Mouse (Mus musculus) stomach, postnatal 0 days (tissue): Measurements from ENCODE around the gene Cox10. TPM values are rescaled to one million over a fixed set of nuclear protein-coding genes. Genes with fewer than 3 reads are reported as not detected.

Experiments
- ATAC-seq: fragments of 200-750 bp; cut with Nextera tagmentation; 2 replicates; pipeline ENCODE4 v1.8.0; 2017; ENCODE audit not compliant: low FRiP score, low TSS enrichment
- DNase-seq: peaks from one replicate; pipeline ENCODE4 v3.0.0-alpha.2; 2016; ENCODE audit warnings: low spot score
- H3K27ac ChIP-seq: fragments of 300-500 bp; sonication (generic); replicated peaks from 2 replicates; pipeline ENCODE4 v1.5.1; 2014; ENCODE audit warnings: mild to moderate bottlenecking, control low read depth
- H3K27me3 ChIP-seq: fragments of 300-500 bp; sonication (generic); 2 replicates; pipeline ENCODE4 v1.6.1; 2014; ENCODE audit warnings: low read length; ENCODE audit not compliant: control insufficient read depth, insufficient read depth
- H3K36me3 ChIP-seq: fragments of 300-500 bp; sonication (generic); 2 replicates; pipeline ENCODE4 v1.6.1; 2014; ENCODE audit warnings: low read length, mixed read lengths; ENCODE audit not compliant: control insufficient read depth, insufficient read depth
- H3K4me1 ChIP-seq: fragments of 300-500 bp; sonication (generic); replicated peaks from 2 replicates; pipeline ENCODE4 v1.6.1; 2014; ENCODE audit warnings: antibody characterized with exemption; ENCODE audit not compliant: control insufficient read depth, insufficient read depth
- H3K4me2 ChIP-seq: fragments of 300-500 bp; sonication (generic); replicated peaks from 2 replicates; pipeline ENCODE4 v1.6.1; 2014; ENCODE audit warnings: low read depth, mild to moderate bottlenecking, control low read depth, moderate library complexity
- H3K4me3 ChIP-seq: fragments of 300-500 bp; sonication (generic); 2 replicates; pipeline ENCODE4 v1.5.1; 2014; ENCODE audit warnings: low read depth, low read length, control low read depth
- H3K9ac ChIP-seq: fragments of 300-500 bp; sonication (generic); 2 replicates; pipeline ENCODE4 v1.6.1; 2014; ENCODE audit warnings: mild to moderate bottlenecking, low read length, control low read depth, mixed read lengths
- H3K9me3 ChIP-seq: fragments of 300-500 bp; sonication (generic); 2 replicates; pipeline ENCODE4 v1.6.1; 2016; ENCODE audit warnings: low read length; ENCODE audit not compliant: control insufficient read depth
- CTCF ChIP-seq: IDR thresholded peaks from 2 replicates; pipeline ENCODE4 v1.5.1; 2016; ENCODE audit warnings: antibody characterized with exemption, low read depth, mild to moderate bottlenecking, moderate library complexity
- EP300 ChIP-seq: optimal IDR thresholded peaks from 2 replicates; pipeline ENCODE3; 2016; ENCODE audit warnings: antibody characterized with exemption
- WGBS: fragments of 180-500 bp; shearing (Covaris S2); extraction: QIAGEN DNeasy Blood & Tissue Kit; methylation state at CpG from one replicate; pipeline ENCODE4 v1.1.7; 2014; 5-methylcytosine and 5-hydroxymethylcytosine counted together
- polyA plus RNA-seq: library from polyadenylated mRNA; unstranded; fragments of >200 nt; fragmentation: Nextera tagmentation; extraction: Ambion mirVana; gene quantifications from 2 replicates; pipeline ENCODE4 v1.2.1, GENCODE M21; 2015

Gene Cox10
- polyA plus RNA-seq, 1 experiment from 2014 or later = 16.9 TPM

DNA sequence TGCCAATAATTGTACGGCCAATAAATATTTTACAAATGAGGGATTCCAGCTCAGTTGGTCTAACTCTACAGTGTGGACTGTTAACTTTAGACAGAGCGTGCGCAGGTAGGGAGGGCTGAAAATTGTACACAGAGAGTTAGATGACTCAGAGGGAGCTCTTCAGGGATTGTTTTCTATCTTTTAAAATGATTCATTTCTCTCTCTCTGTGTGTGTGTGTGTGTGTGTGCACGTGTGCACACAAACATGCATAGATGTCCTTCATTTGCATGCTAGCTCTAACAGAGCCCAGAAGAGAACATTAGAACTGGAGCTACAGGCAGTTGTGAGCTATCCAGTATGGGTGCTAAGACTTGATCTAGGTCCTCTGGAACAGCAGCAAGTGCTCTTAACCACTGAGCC lies 17.0 kb downstream of the Cox10 start:
- TF ChIP-seq EP300 (no peak), CTCF (no peak)
- ATAC-seq (no peak), DNase-seq (no peak)
- H3K9ac ChIP-seq = no peak overlapping the region
- no peaks in the 10 kb centered on the region for H3K9me3 ChIP-seq
- no peak overlapping the region for H3K4me3 ChIP-seq
- H3K4me1 ChIP-seq = no peaks in the 10 kb centered on the region
- no peaks in the 10 kb centered on the region for H3K27me3 ChIP-seq
- H3K4me2 ChIP-seq = no peak overlapping the region
- no peaks in the 10 kb centered on the region; the same call in none of the 2 replicates for H3K36me3 ChIP-seq
- no peak overlapping the region for H3K27ac ChIP-seq
- 93% methylated on average over 4 of the region's 4 CpGs for WGBS

GRCm38 (mm10) chr11:64059305-64059704 lies 20.0 kb downstream of the Cox10 start:
- H3K27me3 ChIP-seq = no peaks in the 10 kb centered on the region
- 86% methylated on average over 2 of the region's 2 CpGs for WGBS
- H3K4me1 ChIP-seq = no peaks in the 10 kb centered on the region
- DNase-seq (no peak), ATAC-seq (no peak)
- H3K9ac ChIP-seq = no peak overlapping the region
- TF ChIP-seq EP300 = no peak
- TF ChIP-seq CTCF = no peak
- H3K36me3 ChIP-seq = no peaks in the 10 kb centered on the region; the same call in 1 of the 2 replicates
- no peak overlapping the region for H3K4me3 ChIP-seq
- H3K4me2 ChIP-seq = no peak overlapping the region
- H3K27ac ChIP-seq = no peak overlapping the region
- H3K9me3 ChIP-seq = no peaks in the 10 kb centered on the region

DNA sequence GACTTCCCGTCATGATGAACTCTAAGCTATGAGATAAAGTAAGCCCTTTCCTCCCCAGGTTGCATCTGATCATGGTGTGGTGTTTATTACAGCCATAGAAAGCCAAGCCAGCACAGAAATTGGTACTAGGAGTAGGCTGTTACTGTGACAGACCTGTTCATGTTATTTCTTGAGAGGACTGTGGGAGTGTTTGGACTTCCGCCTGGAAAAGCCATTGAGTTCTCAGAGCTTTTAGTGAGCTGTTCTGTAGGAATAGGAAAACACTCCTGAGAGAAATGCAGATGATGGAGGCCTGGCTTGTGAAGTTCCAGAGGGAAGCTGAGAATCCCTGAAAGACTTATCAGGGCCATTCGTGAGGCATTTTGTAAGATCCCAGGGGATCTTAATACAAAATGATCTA lies 20.8 kb downstream of the Cox10 start:
- TF ChIP-seq EP300 = no peak
- TF ChIP-seq CTCF = no peak
- Histone ChIP-seq H3K27me3 (no peaks in the 10 kb centered on the region), H3K4me2 (no peak overlapping the region), H3K9me3 (no peaks in the 10 kb centered on the region), H3K9ac (no peak overlapping the region), H3K27ac (no peak overlapping the region), H3K4me3 (no peak overlapping the region), H3K36me3 (no peaks in the 10 kb centered on the region; the same call in 1 of the 2 replicates), H3K4me1 (no peaks in the 10 kb centered on the region)
- ATAC-seq (no peak), DNase-seq (no peak)
- 94% methylated on average over 3 of the region's 3 CpGs for WGBS

DNA sequence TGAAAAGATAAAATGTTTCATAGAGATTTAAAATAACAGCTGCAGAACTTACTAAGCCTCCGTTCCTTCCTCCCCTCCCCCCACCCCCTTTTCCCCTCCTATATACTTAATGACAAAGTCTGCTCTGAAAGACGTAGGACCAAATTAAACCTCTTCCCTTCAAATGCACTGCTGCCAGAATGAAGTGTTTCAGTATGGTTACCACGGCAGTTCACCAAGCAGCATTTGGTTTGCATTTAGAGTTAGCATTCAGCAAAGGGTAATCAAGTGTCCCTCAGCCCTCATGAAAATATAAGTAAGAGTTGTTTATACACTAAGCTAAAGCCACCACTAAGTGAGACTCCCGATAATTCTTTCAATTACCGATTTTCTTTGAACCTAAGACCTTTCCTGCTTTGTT lies 25.9 kb downstream of the Cox10 start:
- 89% methylated on average over 5 of the region's 5 CpGs for WGBS
- ATAC-seq (no peak), DNase-seq (no peak)
- H3K27me3 ChIP-seq = no peaks in the 10 kb centered on the region
- no peak for TF ChIP-seq EP300
- no peak for TF ChIP-seq CTCF
- no peak overlapping the region for H3K4me3 ChIP-seq
- no peaks in the 10 kb centered on the region for H3K9me3 ChIP-seq
- no peaks in the 10 kb centered on the region for H3K4me1 ChIP-seq
- H3K27ac ChIP-seq = no peak overlapping the region
- no peaks in the 10 kb centered on the region; the same call in 1 of the 2 replicates for H3K36me3 ChIP-seq
- no peak overlapping the region for H3K9ac ChIP-seq
- H3K4me2 ChIP-seq = no peak overlapping the region

DNA sequence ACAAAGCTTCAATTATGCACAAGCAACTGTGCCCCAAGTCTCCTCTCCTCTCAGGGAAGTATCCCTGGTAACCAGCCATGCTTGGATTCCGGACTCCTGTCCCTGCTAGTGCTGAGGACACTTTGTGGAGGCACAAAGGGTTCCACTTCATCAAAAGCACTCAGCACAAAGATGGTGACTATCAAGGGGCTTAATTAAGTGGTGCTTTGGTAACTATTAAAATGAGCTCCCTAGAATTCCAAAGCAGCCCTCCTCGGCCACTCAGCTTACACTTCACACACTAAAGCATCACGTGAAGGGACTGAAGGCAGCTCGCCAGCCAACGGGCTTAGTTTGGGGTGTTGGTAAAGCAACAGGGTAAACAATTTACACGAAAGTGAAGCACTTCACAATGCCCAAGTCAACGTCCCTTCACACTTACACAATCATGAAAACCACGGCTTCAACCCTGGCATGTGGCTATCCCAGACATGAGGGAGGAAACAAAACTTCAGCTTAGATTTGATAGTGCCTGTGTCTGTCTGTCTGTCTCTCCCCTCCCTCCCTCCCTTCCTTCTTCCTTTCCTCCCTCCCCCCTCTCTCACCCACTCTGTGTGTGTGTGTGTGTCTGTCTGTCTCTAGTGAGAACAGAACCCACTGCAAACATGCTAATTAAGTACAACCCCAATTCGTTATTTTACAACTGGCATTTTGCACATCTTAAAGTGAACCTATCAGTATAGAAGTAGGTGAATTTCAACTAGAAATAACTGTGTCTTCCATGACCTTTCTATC lies 27.9 kb downstream of the Cox10 start:
- Histone ChIP-seq H3K27me3 (no peaks in the 10 kb centered on the region), H3K4me3 (no peak overlapping the region), H3K36me3 (no peaks in the 10 kb centered on the region), H3K4me1 (no peaks in the 10 kb centered on the region), H3K4me2 (no peak overlapping the region), H3K9me3 (no peaks in the 10 kb centered on the region), H3K27ac (no peak overlapping the region), H3K9ac (no peak overlapping the region)
- ATAC-seq (no peak), DNase-seq (no peak)
- 62% methylated on average over 9 of the region's 9 CpGs for WGBS
- TF ChIP-seq EP300 (no peak), CTCF (no peak)

- Histone ChIP-seq H3K4me1 (no peaks in the 10 kb centered on the region), H3K27ac (no peak overlapping the region)
- no peak for ATAC-seq
Measured at GRCm38 (mm10) chr11:64047432-64047831, 31.8 kb downstream of the Cox10 start.

More at GRCm38 (mm10) chr11:64047432-64047831, 31.8 kb downstream of the Cox10 start:
- Histone ChIP-seq H3K27me3 (no peaks in the 10 kb centered on the region), H3K4me2 (no peak overlapping the region), H3K36me3 (no peaks in the 10 kb centered on the region; the same call in none of the 2 replicates), H3K4me3 (no peak overlapping the region), H3K9me3 (no peaks in the 10 kb centered on the region), H3K9ac (no peak overlapping the region)
- 87% methylated on average over 13 of the region's 13 CpGs for WGBS
- TF ChIP-seq CTCF (no peak), EP300 (no peak)
- no peak for DNase-seq
